Mouse (Mus musculus) MEL (cell line): ENCODE measurements at regions not wholly inside any gene's neighbourhood (a gene's known extent, or its start where the extent isn't known, plus 50 kb on each side); places are given as distances from the start of the nearest gene placed in this dataset.

Experiments used
- DNase-seq: peaks from one replicate; pipeline ENCODE4 v3.0.0; 2011; ENCODE audit warnings: low read depth, low spot score
- H3K27ac ChIP-seq: 2 replicates; pipeline ENCODE4 v1.5.1; 2012; ENCODE audit warnings: low read depth, mild to moderate bottlenecking, control low read depth, low read length, moderate library complexity; ENCODE audit not compliant: control insufficient read depth
- H3K27me3 ChIP-seq, 2 experiments: fragments of 150-350 bp in 1 of 2; sonication (generic) in 1 of 2; 2 replicates each; pipeline ENCODE4 v1.6.1; 2012; ENCODE audit warnings: low read length in 2 of 2, mild to moderate bottlenecking in 2 of 2, improper control_type of control experiment in 1 of 2, moderate library complexity in 1 of 2; ENCODE audit not compliant: insufficient read depth in 2 of 2, control insufficient read depth in 1 of 2
- H3K36me3 ChIP-seq, 2 experiments: 2 replicates each; pipeline ENCODE4 v1.6.1; 2012 to 2014; ENCODE audit warnings: low read length in 2 of 2, improper control_type of control experiment in 1 of 2, inconsistent platforms in 1 of 2, mild to moderate bottlenecking in 1 of 2; ENCODE audit not compliant: insufficient read depth in 2 of 2, control insufficient read depth in 1 of 2
- H3K4me1 ChIP-seq, 2 experiments: fragments of 150-350 bp in 1 of 2; sonication (generic) in 1 of 2; 2 replicates each; pipeline ENCODE4 v1.6.1; 2012; ENCODE audit warnings: low read length in 2 of 2, improper control_type of control experiment in 1 of 2, mild to moderate bottlenecking in 1 of 2; ENCODE audit not compliant: insufficient read depth in 2 of 2, control insufficient read depth in 1 of 2
- H3K4me3 ChIP-seq, 2 experiments: fragments of 150-350 bp in 1 of 2; sonication (generic) in 1 of 2; 2 replicates each; pipeline ENCODE4 v1.5.1; 2012; ENCODE audit warnings: low read depth in 2 of 2, low read length in 2 of 2, mild to moderate bottlenecking in 2 of 2, moderate library complexity in 2 of 2, control low read depth in 1 of 2, improper control_type of control experiment in 1 of 2; ENCODE audit not compliant: control insufficient read depth in 1 of 2, insufficient read depth in 1 of 2
- H3K79me2 ChIP-seq: 2 replicates; pipeline ENCODE4 v1.6.1; 2012; ENCODE audit warnings: mild to moderate bottlenecking, low read length, moderate library complexity; ENCODE audit not compliant: control insufficient read depth, poor library complexity, insufficient read depth
- H3K9ac ChIP-seq: 2 replicates; pipeline ENCODE4 v1.6.1; 2012; ENCODE audit warnings: low read depth, mild to moderate bottlenecking, control low read depth, low read length, moderate library complexity; ENCODE audit not compliant: control insufficient read depth, poor library complexity, severe bottlenecking
- H3K9me3 ChIP-seq: fragments of 150-350 bp; sonication (generic); replicated peaks from 2 replicates; pipeline ENCODE4 v1.6.1; 2012; ENCODE audit warnings: mild to moderate bottlenecking, low read length, improper control_type of control experiment, moderate library complexity; ENCODE audit not compliant: insufficient read depth
- BHLHE40 ChIP-seq: IDR thresholded peaks from 2 replicates; pipeline ENCODE4 v1.6.1; 2012; ENCODE audit warnings: low read depth, mild to moderate bottlenecking, inconsistent platforms, low read length, improper control_type of control experiment, borderline replicate concordance
- CHD1 ChIP-seq: IDR thresholded peaks from 2 replicates; pipeline ENCODE4 v1.6.1; 2012; ENCODE audit warnings: low read depth, mild to moderate bottlenecking, inconsistent platforms, low read length, improper control_type of control experiment
- CTCF ChIP-seq, 3 experiments: IDR thresholded peaks in 2 of 3; conservative IDR thresholded peaks in 1 of 3; 2 replicates each; pipeline ENCODE4 v1.5.1; 2011 to 2012; ENCODE audit warnings: low read length in 3 of 3, low read depth in 2 of 3, mild to moderate bottlenecking in 2 of 3, improper control_type of control experiment in 1 of 3, inconsistent platforms in 1 of 3, mixed read lengths in 1 of 3, moderate library complexity in 1 of 3; ENCODE audit not compliant: control insufficient read depth in 1 of 3, insufficient read depth in 1 of 3, poor library complexity in 1 of 3, severe bottlenecking in 1 of 3
- ELF1 ChIP-seq: IDR thresholded peaks from 2 replicates; pipeline ENCODE4 v1.6.1; 2014; ENCODE audit warnings: low read depth, mild to moderate bottlenecking, inconsistent platforms, low read length, improper control_type of control experiment, moderate library complexity
- EP300 ChIP-seq, 2 experiments: IDR thresholded peaks; 2 replicates each; pipeline ENCODE4 v1.6.1; 2011; ENCODE audit warnings: improper control_type of control experiment in 2 of 2, low read length in 2 of 2, low read depth in 1 of 2, mild to moderate bottlenecking in 1 of 2
- GATA1 ChIP-seq: IDR thresholded peaks from 2 replicates; pipeline ENCODE4 v1.6.1; 2011; ENCODE audit warnings: low read depth, low read length, improper control_type of control experiment
- JUND ChIP-seq: IDR thresholded peaks from 2 replicates; pipeline ENCODE4 v1.6.1; 2011; ENCODE audit warnings: low read depth, mild to moderate bottlenecking, improper control_type of control experiment, low read length
- MAZ ChIP-seq: IDR thresholded peaks from 2 replicates; pipeline ENCODE4 v1.6.1; 2012; ENCODE audit warnings: low read depth, mild to moderate bottlenecking, inconsistent platforms, low read length, improper control_type of control experiment
- MEF2A ChIP-seq: IDR thresholded peaks from 2 replicates; pipeline ENCODE4 v1.6.1; 2014; ENCODE audit warnings: low read depth, mild to moderate bottlenecking, inconsistent platforms, low read length, improper control_type of control experiment; ENCODE audit not compliant: poor library complexity, insufficient replicate concordance, severe bottlenecking; ENCODE audit errors: extremely low read depth
- MXI1 ChIP-seq: IDR thresholded peaks from 2 replicates; pipeline ENCODE4 v1.6.1; 2011; ENCODE audit warnings: mild to moderate bottlenecking, low read depth, low read length, improper control_type of control experiment
- MYB ChIP-seq: IDR thresholded peaks from 2 replicates; pipeline ENCODE4 v1.6.1; 2011; ENCODE audit warnings: mild to moderate bottlenecking, low read depth, low read length, improper control_type of control experiment
- NRF1 ChIP-seq: IDR thresholded peaks from 2 replicates; pipeline ENCODE4 v1.6.1; 2014; ENCODE audit warnings: low read depth, mild to moderate bottlenecking, inconsistent platforms, low read length, improper control_type of control experiment, moderate library complexity; ENCODE audit not compliant: poor library complexity, insufficient read depth, severe bottlenecking
- POLR2A ChIP-seq, 2 experiments: IDR thresholded peaks; 2 replicates each; pipeline ENCODE4 v1.6.1; 2011 to 2012; ENCODE audit warnings: low read length in 2 of 2, mild to moderate bottlenecking in 2 of 2, control low read depth in 1 of 2, improper control_type of control experiment in 1 of 2, low read depth in 1 of 2, moderate library complexity in 1 of 2; ENCODE audit not compliant: control insufficient read depth in 1 of 2, insufficient read depth in 1 of 2, poor library complexity in 1 of 2
- RCOR1 ChIP-seq: IDR thresholded peaks from 2 replicates; pipeline ENCODE4 v1.6.1; 2012; ENCODE audit warnings: low read depth, mild to moderate bottlenecking, inconsistent platforms, low read length, improper control_type of control experiment
- SMC3 ChIP-seq: IDR thresholded peaks from 2 replicates; pipeline ENCODE4 v1.6.1; 2011; ENCODE audit warnings: low read depth, low read length, improper control_type of control experiment
- TBP ChIP-seq: IDR thresholded peaks from 2 replicates; pipeline ENCODE4 v1.8.0; 2011; ENCODE audit warnings: low read depth, low read length, improper control_type of control experiment
- UBTF ChIP-seq: IDR thresholded peaks from 2 replicates; pipeline ENCODE4 v1.6.1; 2012; ENCODE audit warnings: low read depth, mild to moderate bottlenecking, inconsistent platforms, low read length, improper control_type of control experiment, moderate library complexity, borderline replicate concordance; ENCODE audit not compliant: insufficient read depth
- USF1 ChIP-seq: IDR thresholded peaks from 2 replicates; pipeline ENCODE4 v1.6.1; 2014; ENCODE audit warnings: low read depth, mild to moderate bottlenecking, inconsistent platforms, low read length, improper control_type of control experiment, moderate library complexity
- ZC3H11A ChIP-seq: IDR thresholded peaks from 2 replicates; pipeline ENCODE4 v1.6.1; 2012; ENCODE audit warnings: low read depth, mild to moderate bottlenecking, inconsistent platforms, low read length, improper control_type of control experiment
- ZMIZ1 ChIP-seq: IDR thresholded peaks from 2 replicates; pipeline ENCODE4 v1.6.1; 2012; ENCODE audit warnings: low read depth, mild to moderate bottlenecking, inconsistent platforms, low read length, improper control_type of control experiment, moderate library complexity

DNA sequence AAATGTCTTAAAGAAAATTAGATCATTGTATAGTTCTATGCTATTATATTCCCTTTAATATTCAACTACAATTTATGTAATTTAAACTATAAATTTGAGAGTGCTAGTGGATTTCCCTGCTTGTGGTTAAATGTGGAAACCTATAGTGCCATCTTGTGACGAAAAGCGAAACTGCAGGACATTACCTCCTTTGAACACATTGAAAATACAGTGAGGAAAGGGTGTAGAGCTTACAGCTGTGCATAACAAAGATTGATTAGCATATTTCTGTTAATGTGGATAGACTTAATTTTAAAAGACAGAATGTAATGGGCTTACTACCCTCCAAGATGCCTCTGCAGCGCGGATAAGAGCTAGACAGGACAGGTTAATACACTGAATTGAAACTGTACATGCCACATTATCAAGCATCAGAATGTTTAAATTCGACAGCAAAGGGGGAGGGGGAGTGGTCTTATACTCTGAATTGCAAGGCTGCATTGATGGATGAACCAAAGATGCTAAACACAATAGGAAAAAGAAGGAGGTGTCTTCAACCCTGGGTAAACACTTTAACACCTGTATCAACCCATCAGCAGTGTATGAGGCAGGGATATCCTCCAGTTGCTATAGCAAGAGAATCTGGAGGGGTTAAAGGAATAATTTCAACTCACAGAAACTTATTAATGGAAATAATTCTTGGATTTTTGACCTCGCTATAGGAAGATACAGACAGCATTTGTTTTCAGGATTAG, 101.3 kb upstream of the Tdrd3 start (continued):
- TF ChIP-seq MEF2A (no peak), USF1 (no peak), ZMIZ1 (no peak), UBTF (no peak), BHLHE40 (no peak), EP300 (IDR thresholded peaks at IDR 0.05; ENCODE audit: low read depth in 1 of 2, low read length in 2 of 2) (no peak)

DNA sequence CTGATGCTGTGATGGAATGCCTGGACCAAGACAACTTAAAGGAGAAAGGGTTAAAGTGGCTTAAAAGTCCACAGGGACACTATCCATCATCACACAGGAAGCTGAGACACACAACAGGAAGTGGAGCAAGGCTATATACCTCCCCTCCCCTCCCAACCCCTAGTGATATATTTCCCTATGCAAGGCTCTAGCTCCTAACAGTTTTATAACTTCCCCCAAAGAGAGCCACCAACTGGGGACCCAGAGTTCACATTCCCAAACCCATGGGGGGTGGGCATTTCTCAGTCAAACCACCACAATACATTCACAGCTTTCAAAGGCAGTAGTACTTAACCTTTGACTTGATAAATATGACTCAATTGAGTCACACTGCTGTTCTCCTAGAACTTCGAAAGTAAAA, 88.6 kb upstream of the Tdrd3 start:
- H3K27me3 ChIP-seq = no peaks in the 10 kb centered on the region
- no peak overlapping the region for H3K9ac ChIP-seq
- H3K36me3 ChIP-seq = no peaks in the 10 kb centered on the region
- DNase-seq = no peak
- no peak for TF ChIP-seq ZMIZ1
- no peak for TF ChIP-seq JUND
- TF ChIP-seq, all 39 proteins: peak for 0
- H3K4me1 ChIP-seq = no peaks in the 10 kb centered on the region
- no peak overlapping the region for H3K4me3 ChIP-seq
- no peak overlapping the region for H3K27ac ChIP-seq
- H3K9me3 ChIP-seq = no peaks in the 10 kb centered on the region
- no peaks in the 10 kb centered on the region; the same call in 1 of the 2 replicates for H3K79me2 ChIP-seq

DNA sequence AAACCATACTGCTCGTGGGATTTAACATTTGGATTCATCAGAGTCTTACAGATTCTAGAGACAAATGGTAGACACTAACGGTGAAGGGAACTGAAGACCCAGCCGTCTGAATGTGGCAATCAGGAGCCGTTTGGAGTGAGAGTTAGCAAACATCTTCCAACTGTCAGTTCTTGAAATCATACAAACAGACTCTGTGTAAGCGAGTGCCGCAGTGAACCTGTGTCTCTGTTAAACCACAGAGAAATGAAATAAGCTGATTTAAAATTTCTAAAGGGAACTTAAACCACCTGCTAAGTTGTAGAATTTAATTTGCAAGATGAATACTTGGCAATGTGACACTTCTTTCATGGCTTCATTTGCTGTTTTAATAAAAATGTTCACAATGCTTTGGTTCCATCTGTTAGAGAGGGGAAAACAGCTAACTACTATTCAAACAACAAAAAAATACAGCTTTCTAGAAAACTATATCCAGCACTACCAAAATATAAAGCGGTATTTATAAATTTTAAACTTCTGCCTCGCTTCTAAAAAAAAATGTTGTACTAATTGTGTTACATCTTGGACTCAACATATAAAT, 78.4 kb upstream of the Tdrd3 start:
- Histone ChIP-seq H3K36me3 (no peaks in the 10 kb centered on the region), H3K4me1 (no peaks in the 10 kb centered on the region), H3K9ac (no peak overlapping the region), H3K27ac (no peak overlapping the region), H3K9me3 (no peaks in the 10 kb centered on the region), H3K79me2 (no peaks in the 10 kb centered on the region), H3K27me3 (no peaks in the 10 kb centered on the region), H3K4me3 (no peak overlapping the region)
- TF ChIP-seq ELF1 (no peak), UBTF (no peak), CTCF (IDR thresholded peaks at IDR 0.05 in 2 of 3, conservative IDR thresholded peaks at IDR 0.05 in 1 of 3; ENCODE audit: control insufficient read depth in 1 of 3, insufficient read depth in 1 of 3, low read depth in 2 of 3, low read length in 3 of 3, poor library complexity in 1 of 3, severe bottlenecking in 1 of 3) (no peak), CHD1 (no peak)
- no peak for DNase-seq

GRCm38 (mm10) chr14:87344540-87344939, 71.9 kb upstream of the Tdrd3 start:
- Histone ChIP-seq H3K27ac (no peak overlapping the region), H3K4me1 (no peaks in the 10 kb centered on the region), H3K9ac (no peak overlapping the region), H3K79me2 (no peaks in the 10 kb centered on the region), H3K9me3 (no peaks in the 10 kb centered on the region), H3K36me3 (no peaks in the 10 kb centered on the region), H3K4me3 (no peak overlapping the region), H3K27me3 (no peaks in the 10 kb centered on the region)
- TF ChIP-seq TBP (no peak), SMC3 (no peak), RCOR1 (no peak), ZC3H11A (no peak), UBTF (no peak), ELF1 (no peak), MYB (no peak), CHD1 (no peak), MAZ (no peak), POLR2A (IDR thresholded peaks at IDR 0.05; ENCODE audit: control insufficient read depth in 1 of 2, insufficient read depth in 1 of 2, low read depth in 1 of 2, low read length in 2 of 2, poor library complexity in 1 of 2) (no peak), GATA1 (no peak), USF1 (no peak), MEF2A (no peak), NRF1 (no peak), MXI1 (no peak)
- no peak for DNase-seq
